Mouse (Mus musculus) embryonic facial prominence, embryonic 15.5 days (tissue): ENCODE measurements around the gene Atxn7l1. TPM values are rescaled to one million over a fixed set of nuclear protein-coding genes. Genes with fewer than 3 reads are reported as not detected.
A peak's percentile ranks its signal among the peaks of the same experiment; 100 is the strongest.

ENCODE experiments used
- ATAC-seq: fragments of 200-750 bp; cut with Nextera tagmentation; 2 replicates; pipeline ENCODE4 v1.8.0; 2017; ENCODE audit warnings: low read depth, moderate TSS enrichment; ENCODE audit not compliant: insufficient number of reproducible peaks, low FRiP score, low TSS enrichment
- H3K27ac ChIP-seq: fragments of 300-500 bp; sonication (generic); replicated peaks from 2 replicates; pipeline ENCODE4 v1.5.1; 2015; ENCODE audit warnings: mild to moderate bottlenecking, inconsistent platforms
- H3K27me3 ChIP-seq: fragments of 300-500 bp; sonication (generic); 2 replicates; pipeline ENCODE4 v1.6.1; 2015; ENCODE audit warnings: inconsistent platforms
- H3K36me3 ChIP-seq: fragments of 300-500 bp; sonication (generic); 2 replicates; pipeline ENCODE4 v1.6.1; 2015; ENCODE audit warnings: mild to moderate bottlenecking, inconsistent platforms
- H3K4me1 ChIP-seq: fragments of 300-500 bp; sonication (generic); 2 replicates; pipeline ENCODE4 v1.6.1; 2015; ENCODE audit warnings: inconsistent platforms
- H3K4me2 ChIP-seq: fragments of 300-500 bp; sonication (generic); replicated peaks from 2 replicates; pipeline ENCODE4 v1.6.1; 2015; ENCODE audit warnings: mild to moderate bottlenecking, inconsistent platforms
- H3K4me3 ChIP-seq: fragments of 300-500 bp; sonication (generic); replicated peaks from 2 replicates; pipeline ENCODE4 v1.5.1; 2015; ENCODE audit warnings: mild to moderate bottlenecking, inconsistent platforms
- H3K9ac ChIP-seq: fragments of 300-500 bp; sonication (generic); 2 replicates; pipeline ENCODE4 v1.6.1; 2015; ENCODE audit warnings: inconsistent platforms
- H3K9me3 ChIP-seq: fragments of 300-500 bp; sonication (generic); replicated peaks from 2 replicates; pipeline ENCODE4 v1.6.1; 2016; ENCODE audit warnings: inconsistent platforms
- whole genome bisulfite sequencing: fragments of 180-500 bp; shearing (Covaris S2); methylation state at CpG from one replicate; pipeline ENCODE4 v1.1.7; 2015; 5-methylcytosine and 5-hydroxymethylcytosine counted together
- polyA plus RNA-seq: library from polyadenylated mRNA; unstranded; fragments of >200 nt; fragmentation: Nextera tagmentation; extraction: Ambion mirVana; gene quantifications from 2 replicates; pipeline ENCODE4 v1.2.1, GENCODE M21; 2015

Atxn7l1 gene
- polyA plus RNA-seq, 1 experiment from 2014 or later, result 14.9 TPM

DNA sequence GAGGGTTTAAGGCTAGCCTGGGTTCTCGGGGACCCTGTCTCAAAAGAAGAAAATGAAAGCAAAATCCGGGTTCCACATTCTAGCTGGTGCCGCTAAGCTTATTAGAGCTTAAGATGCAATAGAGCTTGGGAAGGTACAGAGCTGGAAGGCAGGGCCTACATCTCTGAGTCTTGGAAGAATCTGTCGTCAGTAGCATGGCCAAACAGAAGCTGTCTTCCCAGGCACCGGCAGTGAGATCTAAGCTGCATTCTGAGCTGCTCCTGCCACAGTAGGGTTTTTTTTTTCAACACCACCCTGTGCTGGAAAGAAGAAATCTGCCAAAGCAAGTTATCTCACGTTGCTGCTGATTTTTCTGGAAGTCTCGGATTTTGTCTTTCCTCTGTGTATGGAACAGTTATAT lies 129.9 kb downstream of the Atxn7l1 start:
- no peaks in the 10 kb centered on the region for H3K36me3 ChIP-seq
- H3K4me3 ChIP-seq, result no peak overlapping the region
- WGBS, result 66% methylated on average over 7 of the region's 7 CpGs
- no peak for ATAC-seq
- H3K4me2 ChIP-seq, result no peak overlapping the region
- H3K4me1 ChIP-seq, result no peaks in the 10 kb centered on the region
- no peak overlapping the region for H3K27ac ChIP-seq
- no peaks in the 10 kb centered on the region for H3K9me3 ChIP-seq
- H3K9ac ChIP-seq, result no peak overlapping the region
- no peaks in the 10 kb centered on the region for H3K27me3 ChIP-seq

DNA sequence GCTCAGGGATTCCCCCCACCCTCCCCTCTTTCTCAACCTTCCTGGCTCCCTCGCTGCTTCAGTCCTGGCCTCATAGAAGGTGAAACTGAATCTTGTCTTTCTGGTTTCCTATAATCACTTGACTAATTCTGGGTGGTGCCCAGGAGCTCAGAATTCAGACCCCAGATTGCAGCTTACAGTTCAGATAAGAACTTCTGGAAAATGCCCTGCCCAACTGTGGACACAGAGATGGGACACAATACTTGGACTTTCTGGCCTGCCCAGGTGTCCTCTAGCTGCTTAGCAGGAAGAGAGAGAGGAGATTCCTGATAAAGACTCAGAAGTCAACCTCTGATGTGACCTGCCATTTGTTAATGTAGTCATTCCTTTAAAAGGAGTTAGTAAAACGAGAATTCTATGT lies 131.7 kb downstream of the Atxn7l1 start:
- no peak for ATAC-seq
- no peak overlapping the region for H3K4me3 ChIP-seq
- no peak overlapping the region for H3K4me2 ChIP-seq
- H3K36me3 ChIP-seq, result no peaks in the 10 kb centered on the region
- no peaks in the 10 kb centered on the region for H3K9me3 ChIP-seq
- no peak overlapping the region for H3K9ac ChIP-seq
- 58% methylated on average over 2 of the region's 2 CpGs for whole genome bisulfite sequencing
- H3K27ac ChIP-seq, result no peak overlapping the region
- H3K27me3 ChIP-seq, result no peaks in the 10 kb centered on the region
- no peaks in the 10 kb centered on the region for H3K4me1 ChIP-seq

DNA sequence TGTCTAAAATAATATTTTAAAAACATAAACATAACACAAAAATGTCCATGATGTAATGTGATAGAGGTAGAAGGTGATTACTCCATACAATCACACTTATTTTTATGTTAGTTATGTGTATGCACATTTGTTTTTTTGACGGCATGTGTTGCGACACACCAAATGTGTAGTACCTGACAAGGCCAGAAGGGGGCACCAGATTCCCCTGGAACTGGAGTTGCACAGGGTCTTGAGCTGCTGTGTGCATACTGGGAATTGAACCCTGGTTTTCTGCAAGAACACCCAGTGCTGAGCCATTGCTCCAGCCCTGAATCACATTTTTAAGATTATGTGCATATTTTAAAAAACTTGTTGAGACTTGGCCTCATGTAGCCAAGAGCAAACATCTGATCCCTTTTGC lies 133.3 kb downstream of the Atxn7l1 start:
- H3K9ac ChIP-seq, result no peak overlapping the region
- no peak for ATAC-seq
- no peaks in the 10 kb centered on the region for H3K9me3 ChIP-seq
- no peak overlapping the region for H3K4me3 ChIP-seq
- H3K36me3 ChIP-seq, result no peaks in the 10 kb centered on the region
- no peak overlapping the region for H3K4me2 ChIP-seq
- H3K4me1 ChIP-seq, result peaks cover 13% of the 10 kb centered on the region; the same call in 1 of the 2 replicates
- 32% methylated on average over 2 of the region's 2 CpGs for WGBS
- no peak overlapping the region for H3K27ac ChIP-seq
- no peaks in the 10 kb centered on the region for H3K27me3 ChIP-seq

DNA sequence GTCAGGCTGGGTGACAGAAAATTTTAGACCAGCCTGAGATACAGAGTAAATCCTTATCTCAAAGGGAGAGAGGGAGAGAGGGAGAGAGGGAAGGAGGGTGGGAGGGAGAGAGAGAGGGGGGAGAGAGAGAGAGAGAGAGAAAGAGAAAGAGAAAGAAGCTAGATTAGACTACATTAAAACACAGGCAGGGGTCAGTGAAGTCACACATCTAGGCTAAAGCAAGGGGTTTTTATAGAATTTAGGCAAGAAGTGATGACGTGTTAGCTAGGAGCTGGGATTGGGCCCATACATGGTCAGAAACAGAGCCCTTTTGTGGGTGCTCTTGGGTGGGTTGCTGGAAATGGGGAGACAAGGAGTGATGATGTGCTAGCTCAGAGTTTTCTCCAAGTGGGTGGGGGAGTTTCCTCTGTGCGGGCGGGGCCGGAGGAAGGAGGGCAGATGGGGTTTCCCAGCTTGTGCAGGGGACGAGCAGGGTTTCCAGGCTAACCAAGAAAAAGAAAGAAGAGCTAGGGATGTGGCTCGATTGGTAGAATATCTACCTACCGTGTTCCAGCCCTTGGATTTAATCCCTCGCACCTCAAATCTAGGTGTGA lies 136.9 kb downstream of the Atxn7l1 start:
- ATAC-seq, result no peak
- no peaks in the 10 kb centered on the region for H3K9me3 ChIP-seq
- H3K4me1 ChIP-seq, result peaks cover 24% of the 10 kb centered on the region; the same call in 1 of the 2 replicates
- H3K36me3 ChIP-seq, result no peaks in the 10 kb centered on the region
- no peaks in the 10 kb centered on the region for H3K27me3 ChIP-seq
- H3K4me2 ChIP-seq, result no peak overlapping the region
- 75% methylated on average over 8 of the region's 8 CpGs for WGBS
- H3K4me3 ChIP-seq, result no peak overlapping the region
- H3K9ac ChIP-seq, result no peak overlapping the region
- H3K27ac ChIP-seq, result no peak overlapping the region

DNA sequence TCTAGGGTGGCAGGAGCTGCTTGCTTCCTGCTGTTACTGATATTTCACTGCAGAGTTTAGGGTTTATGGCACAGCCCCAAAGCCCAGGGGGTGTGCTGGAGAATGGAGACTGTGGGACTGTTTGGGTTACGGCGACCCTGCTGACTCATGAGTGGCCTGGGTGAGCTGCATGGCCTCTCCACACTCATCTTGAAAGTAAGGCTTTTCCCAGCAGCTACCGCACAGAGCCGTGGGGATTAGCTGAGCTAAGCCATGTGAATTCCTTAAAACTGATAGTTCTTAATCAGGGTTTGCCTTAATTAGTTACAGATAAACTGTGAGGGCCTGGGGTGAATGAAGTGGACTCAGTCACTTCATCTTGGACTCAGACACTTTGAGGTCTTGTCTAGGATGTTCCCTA lies 137.9 kb downstream of the Atxn7l1 start:
- Histone ChIP-seq H3K4me3 (no peak overlapping the region), H3K4me2 (no peak overlapping the region), H3K9me3 (no peaks in the 10 kb centered on the region), H3K36me3 (no peaks in the 10 kb centered on the region), H3K4me1 (peaks cover 24% of the 10 kb centered on the region; the same call in 1 of the 2 replicates), H3K27me3 (no peaks in the 10 kb centered on the region), H3K9ac (no peak overlapping the region), H3K27ac (no peak overlapping the region)
- no peak for ATAC-seq
- WGBS, result 40% methylated on average over 4 of the region's 4 CpGs

DNA sequence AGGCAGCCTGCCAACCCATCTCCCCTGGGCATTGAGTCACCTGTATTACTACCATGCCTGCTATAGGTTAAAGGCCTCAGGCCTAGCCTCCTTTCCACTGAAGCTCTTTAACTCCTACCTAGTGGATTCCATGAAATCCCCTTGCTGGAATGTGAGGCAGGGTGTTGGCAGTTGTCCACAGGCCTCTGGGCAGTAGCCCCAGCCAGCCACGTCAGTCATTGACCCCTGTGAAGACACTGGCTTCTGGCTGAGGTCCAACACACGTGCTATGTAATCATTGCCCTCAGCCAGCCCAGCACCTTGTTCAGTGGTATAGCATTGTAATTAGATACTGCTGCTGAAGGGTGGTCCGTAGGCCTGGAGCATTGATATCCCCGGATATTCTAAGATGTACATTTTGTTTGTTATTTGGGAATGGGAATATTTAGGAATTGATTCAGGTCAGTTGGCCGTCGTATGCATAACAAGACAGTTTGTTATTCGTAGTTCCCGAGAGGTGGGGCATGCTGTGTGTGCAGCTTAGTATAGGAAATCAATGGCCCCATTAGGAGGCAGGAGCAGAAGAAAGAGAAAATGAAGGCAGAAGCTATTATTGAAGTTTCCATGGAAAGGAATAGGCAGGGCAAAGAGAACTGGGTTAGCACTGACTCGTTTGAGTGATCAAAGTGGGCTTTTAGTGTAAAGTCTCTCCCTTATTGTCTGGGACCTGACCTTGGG lies 138.6 kb downstream of the Atxn7l1 start:
- Histone ChIP-seq H3K4me1 (peaks cover 24% of the 10 kb centered on the region; the same call in 1 of the 2 replicates), H3K9me3 (no peaks in the 10 kb centered on the region), H3K4me2 (no peak overlapping the region), H3K27me3 (no peaks in the 10 kb centered on the region), H3K9ac (no peak overlapping the region), H3K4me3 (no peak overlapping the region), H3K27ac (no peak overlapping the region), H3K36me3 (no peaks in the 10 kb centered on the region)
- ATAC-seq, result no peak
- 51% methylated on average over 9 of the region's 9 CpGs for WGBS

DNA sequence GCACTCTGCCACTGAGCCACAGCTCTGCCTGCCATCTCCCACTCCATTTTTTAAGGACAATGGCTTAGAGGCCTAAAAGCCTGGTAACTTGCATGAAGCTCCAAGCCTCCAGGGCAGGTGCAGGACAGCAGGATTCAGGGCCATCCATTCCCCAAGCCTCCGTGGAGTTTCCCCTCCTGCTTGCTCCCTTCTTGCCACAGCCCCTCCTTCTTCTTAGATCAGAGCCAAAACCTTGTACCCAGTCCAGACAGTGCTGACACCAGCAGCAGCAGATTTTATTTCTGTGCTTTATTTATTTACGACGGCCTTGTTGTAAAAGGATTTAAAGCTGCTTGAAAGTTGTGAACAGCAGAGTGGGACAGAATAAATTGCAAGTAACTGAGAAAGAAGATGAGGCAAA lies 140.2 kb downstream of the Atxn7l1 start:
- no peak overlapping the region for H3K27ac ChIP-seq
- H3K27me3 ChIP-seq, result no peaks in the 10 kb centered on the region
- H3K9me3 ChIP-seq, result no peaks in the 10 kb centered on the region
- no peak overlapping the region for H3K4me3 ChIP-seq
- peaks cover 24% of the 10 kb centered on the region; the same call in 1 of the 2 replicates for H3K4me1 ChIP-seq
- H3K4me2 ChIP-seq, result no peak overlapping the region
- 41% methylated on average over 3 of the region's 3 CpGs for WGBS
- H3K9ac ChIP-seq, result no peak overlapping the region
- H3K36me3 ChIP-seq, result no peaks in the 10 kb centered on the region
- ATAC-seq, result no peak

DNA sequence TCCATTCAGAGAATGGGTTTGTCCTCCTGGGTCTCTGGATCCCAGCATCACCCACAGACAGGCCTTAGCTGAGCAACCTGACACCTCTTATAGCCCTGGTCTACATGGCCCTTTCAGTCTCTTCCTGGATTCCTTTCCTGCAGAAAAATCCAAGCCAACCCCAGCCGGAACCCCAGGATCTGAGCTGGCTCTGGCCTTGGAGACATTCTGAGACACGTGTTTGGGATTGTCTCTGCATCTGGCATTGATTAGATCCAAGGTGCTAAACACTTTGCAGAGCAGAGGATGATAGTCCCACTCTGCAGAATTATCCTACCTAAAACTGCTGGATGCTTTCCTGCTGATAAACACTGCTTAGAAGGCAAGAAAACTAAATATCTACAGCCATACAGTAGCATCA lies 141.3 kb downstream of the Atxn7l1 start:
- Histone ChIP-seq H3K9me3 (no peaks in the 10 kb centered on the region), H3K4me3 (no peak overlapping the region), H3K4me1 (peaks cover 24% of the 10 kb centered on the region; the same call in 1 of the 2 replicates), H3K27me3 (no peaks in the 10 kb centered on the region), H3K9ac (no peak overlapping the region), H3K4me2 (no peak overlapping the region), H3K36me3 (no peaks in the 10 kb centered on the region), H3K27ac (no peak overlapping the region)
- WGBS, result 28% methylated on average over 2 of the region's 2 CpGs
- no peak for ATAC-seq

DNA sequence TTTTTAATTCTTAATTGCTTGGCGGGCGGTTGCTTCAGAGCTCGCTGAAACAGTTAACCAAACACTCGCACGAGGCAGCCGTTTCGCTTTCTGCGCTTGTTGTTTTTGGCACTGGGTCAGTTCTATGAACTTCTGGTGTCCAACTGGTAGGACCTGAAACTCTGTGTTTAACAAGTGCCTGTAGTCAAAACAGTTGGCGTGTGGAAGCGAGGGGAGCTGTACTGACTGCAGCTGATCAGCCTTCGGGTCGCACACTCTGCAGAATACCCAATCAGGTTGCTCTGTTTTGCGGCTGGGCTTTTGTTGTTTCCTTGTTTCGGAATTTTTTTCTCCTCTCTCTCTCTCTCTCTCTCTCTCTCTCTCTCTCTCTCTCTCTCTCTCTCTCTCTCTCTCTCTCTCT lies 154.6 kb downstream of the Atxn7l1 start:
- WGBS, result 0% methylated on average over 14 of the region's 14 CpGs
- H3K4me3 ChIP-seq, result peak overlapping the region; percentile 51
- no peak overlapping the region for H3K9ac ChIP-seq
- H3K9me3 ChIP-seq, result no peaks in the 10 kb centered on the region
- H3K4me2 ChIP-seq, result peak overlapping the region; percentile 84
- no peaks in the 10 kb centered on the region for H3K36me3 ChIP-seq
- peak overlapping the region; percentile 44 for H3K27ac ChIP-seq
- peak; percentile 83 for ATAC-seq
- H3K27me3 ChIP-seq, result no peaks in the 10 kb centered on the region
- peaks cover 16% of the 10 kb centered on the region for H3K4me1 ChIP-seq

DNA sequence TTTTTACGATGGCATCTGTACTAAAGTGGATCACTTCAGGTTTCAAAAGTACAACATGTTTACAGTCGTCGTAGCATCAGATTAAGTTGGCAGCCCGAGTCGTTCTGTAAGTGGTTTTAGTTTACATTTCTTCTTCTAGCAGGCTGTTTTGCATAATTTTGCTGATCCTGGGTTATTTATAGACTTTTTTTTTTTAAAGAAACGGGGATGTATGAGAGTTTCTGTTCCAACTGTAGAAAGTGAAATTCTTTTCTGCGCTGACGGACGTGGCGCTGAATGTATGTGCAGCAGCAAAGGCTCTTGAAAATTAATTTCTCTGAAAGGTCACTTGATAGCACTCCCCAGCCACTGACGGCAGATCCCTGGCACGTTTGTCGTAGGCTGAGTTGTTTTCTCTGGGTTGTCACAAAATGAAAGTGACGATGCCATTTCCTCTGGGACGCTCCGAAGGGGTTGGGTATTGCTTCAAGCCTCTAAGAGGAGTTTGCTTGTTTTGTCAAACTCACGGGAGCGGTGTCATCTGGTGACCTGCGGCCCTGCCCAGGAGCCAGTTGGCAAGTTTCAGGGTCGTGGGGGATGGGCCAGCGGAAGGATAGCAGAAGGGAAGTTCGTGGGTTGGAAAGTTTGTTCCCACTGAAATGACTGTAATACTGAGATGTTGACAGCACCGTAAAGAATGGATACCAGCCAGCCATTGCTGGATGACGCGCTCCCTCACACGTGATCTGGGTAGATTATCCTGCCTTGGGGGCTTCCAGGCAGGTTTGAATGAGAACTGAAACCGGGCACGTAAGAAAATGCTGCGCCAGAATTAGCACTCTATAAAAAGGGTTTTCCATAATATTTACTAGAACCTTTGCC lies 155.3 kb downstream of the Atxn7l1 start:
- under 1% methylated on average over 29 of the region's 29 CpGs for WGBS
- ATAC-seq, result no peak
- Histone ChIP-seq H3K36me3 (no peaks in the 10 kb centered on the region), H3K4me2 (peak overlapping the region; percentile 84), H3K27ac (peak overlapping the region; percentile 44), H3K27me3 (no peaks in the 10 kb centered on the region), H3K4me3 (peak overlapping the region; percentile 51), H3K4me1 (peaks cover 16% of the 10 kb centered on the region), H3K9me3 (no peaks in the 10 kb centered on the region), H3K9ac (peak overlapping the region; percentile 12; the same call in 1 of the 2 replicates)

DNA sequence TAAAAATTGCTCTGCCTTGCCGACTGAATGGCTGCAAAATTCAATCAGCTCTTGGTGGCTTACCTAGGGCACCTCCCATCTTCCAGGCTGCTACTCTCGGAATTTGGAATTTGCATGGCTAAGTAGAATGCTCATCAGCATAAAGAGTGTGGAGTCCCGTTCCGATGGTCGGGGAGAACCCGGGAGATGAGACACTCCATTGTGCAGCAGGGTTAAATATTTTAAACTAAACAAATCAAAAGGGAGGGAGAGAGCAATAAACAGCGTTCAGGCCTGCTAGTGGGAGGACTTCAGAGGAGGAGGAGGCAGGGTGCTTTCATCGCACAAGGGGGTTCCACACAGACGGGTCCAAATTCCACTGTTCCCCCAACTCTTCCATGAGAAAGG lies 155.9 kb downstream of the Atxn7l1 start:
- 2% methylated on average over 9 of the region's 9 CpGs for WGBS
- 0 out of 2 replicates have a peak overlapping the region, but pooled peaks have one; percentile 12 for H3K9ac ChIP-seq
- H3K4me3 ChIP-seq, result peak overlapping the region; percentile 51
- H3K27me3 ChIP-seq, result no peaks in the 10 kb centered on the region
- H3K9me3 ChIP-seq, result no peaks in the 10 kb centered on the region
- H3K36me3 ChIP-seq, result no peaks in the 10 kb centered on the region
- peaks cover 16% of the 10 kb centered on the region for H3K4me1 ChIP-seq
- peak overlapping the region; percentile 84 for H3K4me2 ChIP-seq
- ATAC-seq, result no peak
- H3K27ac ChIP-seq, result peak overlapping the region; percentile 44; the same call in 1 of the 2 replicates
